Mouse (Mus musculus) neural tube, embryonic 15.5 days (tissue): Measurements from ENCODE around the gene Nfib. TPM values are rescaled to one million over a fixed set of nuclear protein-coding genes. Genes with fewer than 3 reads are reported as not detected.
A peak's percentile ranks its signal among the peaks of the same experiment; 100 is the strongest.

Source experiments
- ATAC-seq: fragments of 200-750 bp; cut with Nextera tagmentation; 2 replicates; pipeline ENCODE4 v1.8.0; 2017; ENCODE audit warnings: mild to moderate bottlenecking, moderate TSS enrichment, moderate library complexity; ENCODE audit not compliant: low FRiP score
- H3K27ac ChIP-seq: fragments of 300-500 bp; sonication (generic); replicated peaks from 2 replicates; pipeline ENCODE4 v1.5.1; 2015; ENCODE audit warnings: mild to moderate bottlenecking, inconsistent platforms
- H3K27me3 ChIP-seq: fragments of 300-500 bp; sonication (generic); replicated peaks from 2 replicates; pipeline ENCODE4 v1.6.1; 2015; ENCODE audit warnings: inconsistent platforms
- H3K36me3 ChIP-seq: fragments of 300-500 bp; sonication (generic); 2 replicates; pipeline ENCODE4 v1.6.1; 2015; ENCODE audit warnings: inconsistent platforms
- H3K4me1 ChIP-seq: fragments of 300-500 bp; sonication (generic); 2 replicates; pipeline ENCODE4 v1.6.1; 2015; ENCODE audit warnings: inconsistent platforms
- H3K4me2 ChIP-seq: fragments of 300-500 bp; sonication (generic); 2 replicates; pipeline ENCODE4 v1.6.1; 2015; ENCODE audit warnings: inconsistent platforms, mild to moderate bottlenecking, moderate library complexity
- H3K4me3 ChIP-seq: fragments of 300-500 bp; sonication (generic); replicated peaks from 2 replicates; pipeline ENCODE4 v1.5.1; 2015; ENCODE audit warnings: mild to moderate bottlenecking, inconsistent platforms
- H3K9ac ChIP-seq: fragments of 300-500 bp; sonication (generic); replicated peaks from 2 replicates; pipeline ENCODE4 v1.6.1; 2015; ENCODE audit warnings: mild to moderate bottlenecking, inconsistent platforms
- H3K9me3 ChIP-seq: fragments of 300-500 bp; sonication (generic); replicated peaks from 2 replicates; pipeline ENCODE4 v1.6.1; 2016; ENCODE audit warnings: inconsistent platforms
- WGBS: fragments of 180-500 bp; shearing (Covaris S2); methylation state at CpG from one replicate; pipeline ENCODE4 v1.1.7; 2015; ENCODE audit warnings: mixed read lengths; 5-methylcytosine and 5-hydroxymethylcytosine counted together
- polyA plus RNA-seq: library from polyadenylated mRNA; unstranded; fragments of >200 nt; fragmentation: Nextera tagmentation; extraction: Ambion mirVana; gene quantifications from 2 replicates; pipeline ENCODE4 v1.2.1, GENCODE M21; 2015

Gene Nfib
- polyA plus RNA-seq, 1 experiment from 2014 or later, result 58.4 TPM

- Histone ChIP-seq H3K4me1 (peaks cover 40% of the 10 kb centered on the region), H3K4me2 (no peak overlapping the region), H3K27ac (no peak overlapping the region), H3K9me3 (no peaks in the 10 kb centered on the region), H3K9ac (no peak overlapping the region), H3K4me3 (no peak overlapping the region), H3K36me3 (no peaks in the 10 kb centered on the region), H3K27me3 (no peaks in the 10 kb centered on the region)
- WGBS, result 93% methylated on average over 5 of the region's 5 CpGs
- ATAC-seq, result no peak
Observed at GRCm38 (mm10) chr4:82443441-82443840, 262.1 kb downstream of the Nfib start.

GRCm38 (mm10) chr4:82443003-82443402 is 262.5 kb downstream of the Nfib start:
- H3K4me3 ChIP-seq, result no peak overlapping the region
- no peak overlapping the region for H3K9ac ChIP-seq
- H3K4me1 ChIP-seq, result peaks cover 42% of the 10 kb centered on the region
- 80% methylated on average over 5 of the region's 5 CpGs for WGBS
- no peak for ATAC-seq
- H3K4me2 ChIP-seq, result no peak overlapping the region
- no peaks in the 10 kb centered on the region for H3K36me3 ChIP-seq
- H3K9me3 ChIP-seq, result no peaks in the 10 kb centered on the region
- H3K27ac ChIP-seq, result no peak overlapping the region
- H3K27me3 ChIP-seq, result no peaks in the 10 kb centered on the region

- H3K27ac ChIP-seq, result no peak overlapping the region
- no peak overlapping the region for H3K9ac ChIP-seq
- no peak overlapping the region for H3K4me2 ChIP-seq
- WGBS, result 87% methylated on average over 2 of the region's 2 CpGs
- no peaks in the 10 kb centered on the region for H3K9me3 ChIP-seq
- no peaks in the 10 kb centered on the region for H3K36me3 ChIP-seq
- peaks cover 44% of the 10 kb centered on the region for H3K4me1 ChIP-seq
- no peaks in the 10 kb centered on the region for H3K27me3 ChIP-seq
- no peak overlapping the region for H3K4me3 ChIP-seq
- ATAC-seq, result no peak
Observed at GRCm38 (mm10) chr4:82440606-82441005, 264.9 kb downstream of the Nfib start.

- Histone ChIP-seq H3K36me3 (no peaks in the 10 kb centered on the region), H3K4me3 (no peak overlapping the region), H3K27me3 (no peaks in the 10 kb centered on the region), H3K4me1 (peaks cover 52% of the 10 kb centered on the region), H3K4me2 (no peak overlapping the region), H3K9me3 (no peaks in the 10 kb centered on the region), H3K27ac (no peak overlapping the region), H3K9ac (no peak overlapping the region)
- no peak for ATAC-seq
- WGBS, result 43% methylated on average over 8 of the region's 8 CpGs
Observed at GRCm38 (mm10) chr4:82439813-82440212, 265.7 kb downstream of the Nfib start.

GRCm38 (mm10) chr4:82438631-82439030 is 266.9 kb downstream of the Nfib start:
- H3K9me3 ChIP-seq, result no peaks in the 10 kb centered on the region
- H3K27me3 ChIP-seq, result no peaks in the 10 kb centered on the region
- H3K9ac ChIP-seq, result no peak overlapping the region
- H3K4me1 ChIP-seq, result peaks cover 57% of the 10 kb centered on the region
- H3K4me2 ChIP-seq, result no peak overlapping the region
- no peak overlapping the region for H3K4me3 ChIP-seq
- no peak for ATAC-seq
- H3K27ac ChIP-seq, result no peak overlapping the region
- no peaks in the 10 kb centered on the region for H3K36me3 ChIP-seq
- 92% methylated on average over 5 of the region's 5 CpGs for WGBS

GRCm38 (mm10) chr4:82437533-82438318 is 267.8 kb downstream of the Nfib start:
- no peak for ATAC-seq
- Histone ChIP-seq H3K27me3 (no peaks in the 10 kb centered on the region), H3K4me3 (no peak overlapping the region), H3K9ac (no peak overlapping the region), H3K4me1 (peaks cover 53% of the 10 kb centered on the region), H3K36me3 (no peaks in the 10 kb centered on the region), H3K4me2 (no peak overlapping the region), H3K27ac (no peak overlapping the region), H3K9me3 (no peaks in the 10 kb centered on the region)
- WGBS, result 67% methylated on average over 12 of the region's 12 CpGs

- H3K4me2 ChIP-seq, result no peak overlapping the region
- no peak for ATAC-seq
- no peak overlapping the region for H3K9ac ChIP-seq
- no peaks in the 10 kb centered on the region for H3K36me3 ChIP-seq
- H3K9me3 ChIP-seq, result no peaks in the 10 kb centered on the region
- 72% methylated on average over 2 of the region's 2 CpGs for WGBS
- no peak overlapping the region for H3K4me3 ChIP-seq
- H3K4me1 ChIP-seq, result peaks cover 57% of the 10 kb centered on the region
- no peak overlapping the region for H3K27ac ChIP-seq
- H3K27me3 ChIP-seq, result no peaks in the 10 kb centered on the region
Observed at GRCm38 (mm10) chr4:82436656-82437055, 268.9 kb downstream of the Nfib start.

- H3K9ac ChIP-seq, result no peak overlapping the region
- H3K9me3 ChIP-seq, result no peaks in the 10 kb centered on the region
- H3K27me3 ChIP-seq, result no peaks in the 10 kb centered on the region
- no peak overlapping the region for H3K4me2 ChIP-seq
- H3K27ac ChIP-seq, result peak overlapping the region; percentile 28; the same call in 1 of the 2 replicates
- WGBS, result 30% methylated on average over 5 of the region's 5 CpGs
- no peaks in the 10 kb centered on the region for H3K36me3 ChIP-seq
- ATAC-seq, result no peak
- H3K4me1 ChIP-seq, result peaks cover 53% of the 10 kb centered on the region
- H3K4me3 ChIP-seq, result no peak overlapping the region
Observed at GRCm38 (mm10) chr4:82435716-82436115, 269.8 kb downstream of the Nfib start.

GRCm38 (mm10) chr4:82433926-82434705 is 271.4 kb downstream of the Nfib start:
- WGBS, result 63% methylated on average over 13 of the region's 13 CpGs
- Histone ChIP-seq H3K4me1 (peaks cover 48% of the 10 kb centered on the region), H3K4me2 (no peak overlapping the region; the same call in 1 of the 2 replicates), H3K9ac (no peak overlapping the region), H3K27ac (no peak overlapping the region), H3K4me3 (no peak overlapping the region), H3K36me3 (no peaks in the 10 kb centered on the region), H3K9me3 (no peaks in the 10 kb centered on the region), H3K27me3 (no peaks in the 10 kb centered on the region)
- ATAC-seq, result no peak

GRCm38 (mm10) chr4:82431831-82432230 is 273.7 kb downstream of the Nfib start:
- H3K9me3 ChIP-seq, result no peaks in the 10 kb centered on the region
- H3K27ac ChIP-seq, result no peak overlapping the region
- no peak overlapping the region for H3K4me3 ChIP-seq
- H3K36me3 ChIP-seq, result no peaks in the 10 kb centered on the region
- H3K4me2 ChIP-seq, result no peak overlapping the region
- peaks cover 30% of the 10 kb centered on the region for H3K4me1 ChIP-seq
- ATAC-seq, result no peak
- no peak overlapping the region for H3K9ac ChIP-seq
- no peaks in the 10 kb centered on the region for H3K27me3 ChIP-seq
- WGBS, result 83% methylated on average over 8 of the region's 8 CpGs

GRCm38 (mm10) chr4:82430802-82431201 is 274.7 kb downstream of the Nfib start:
- Histone ChIP-seq H3K4me3 (no peak overlapping the region), H3K9ac (no peak overlapping the region), H3K4me1 (peaks cover 25% of the 10 kb centered on the region), H3K27ac (no peak overlapping the region), H3K4me2 (no peak overlapping the region), H3K36me3 (no peaks in the 10 kb centered on the region), H3K9me3 (no peaks in the 10 kb centered on the region), H3K27me3 (no peaks in the 10 kb centered on the region)
- no peak for ATAC-seq
- 60% methylated on average over 3 of the region's 3 CpGs for WGBS

GRCm38 (mm10) chr4:82426224-82426623 is 279.3 kb downstream of the Nfib start:
- no peaks in the 10 kb centered on the region for H3K27me3 ChIP-seq
- 96% methylated on average over 4 of the region's 4 CpGs for WGBS
- no peak for ATAC-seq

More at GRCm38 (mm10) chr4:82426224-82426623, 279.3 kb downstream of the Nfib start:
- H3K4me3 ChIP-seq, result no peak overlapping the region
- H3K27ac ChIP-seq, result no peak overlapping the region
- H3K9ac ChIP-seq, result no peak overlapping the region
- no peaks in the 10 kb centered on the region for H3K9me3 ChIP-seq
- no peaks in the 10 kb centered on the region for H3K4me1 ChIP-seq
- no peak overlapping the region for H3K4me2 ChIP-seq
- no peaks in the 10 kb centered on the region for H3K36me3 ChIP-seq
